Mouse (Mus musculus): ENCODE results near the gene Ccdc107.

Ccdc107 gene

DNA sequence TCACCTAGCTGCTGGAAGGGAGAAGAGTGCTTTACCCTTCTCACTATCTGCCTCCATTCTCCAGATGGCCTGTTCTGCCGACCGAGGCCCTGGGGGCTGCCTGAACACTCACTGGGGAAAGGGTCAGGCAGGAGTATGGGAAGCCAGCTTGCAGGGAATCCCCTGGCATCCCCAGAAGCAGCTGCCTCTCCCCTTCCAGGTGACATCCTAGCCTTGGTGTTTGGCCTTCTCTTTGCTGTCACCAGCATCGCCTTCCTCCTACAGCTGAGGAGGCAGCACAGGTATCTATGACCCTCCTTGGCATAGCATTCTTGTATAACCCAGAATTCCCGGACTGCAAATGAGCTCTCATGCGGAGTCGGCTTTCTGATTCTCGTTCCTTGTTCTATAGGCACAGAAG lies 20.0 kb downstream of the Ccdc107 start:
- no peak for DNase-seq (ENCODE audit: low spot score in 2 of 2)

DNA sequence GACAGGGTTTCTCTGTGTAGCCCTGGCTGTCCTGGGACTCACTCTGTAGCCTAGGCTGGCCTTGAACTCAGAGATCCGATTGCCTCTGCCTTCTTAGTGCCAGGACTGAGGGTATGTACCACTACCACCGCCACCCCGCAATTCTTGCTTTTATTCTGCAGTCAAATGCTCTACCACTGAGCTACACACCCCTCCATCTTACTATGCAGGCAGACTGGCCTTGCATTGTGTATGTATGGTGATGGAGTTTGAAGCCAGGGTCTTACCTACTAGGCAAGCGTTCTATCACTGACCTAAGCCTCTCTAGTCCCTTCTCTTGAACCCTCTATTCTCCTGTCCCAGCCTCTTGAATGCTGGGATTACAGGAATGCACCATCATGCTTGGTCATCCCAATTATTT lies 20.6 kb downstream of the Ccdc107 start:
- DNase-seq (ENCODE audit: low spot score in 2 of 2), result no peak

DNA sequence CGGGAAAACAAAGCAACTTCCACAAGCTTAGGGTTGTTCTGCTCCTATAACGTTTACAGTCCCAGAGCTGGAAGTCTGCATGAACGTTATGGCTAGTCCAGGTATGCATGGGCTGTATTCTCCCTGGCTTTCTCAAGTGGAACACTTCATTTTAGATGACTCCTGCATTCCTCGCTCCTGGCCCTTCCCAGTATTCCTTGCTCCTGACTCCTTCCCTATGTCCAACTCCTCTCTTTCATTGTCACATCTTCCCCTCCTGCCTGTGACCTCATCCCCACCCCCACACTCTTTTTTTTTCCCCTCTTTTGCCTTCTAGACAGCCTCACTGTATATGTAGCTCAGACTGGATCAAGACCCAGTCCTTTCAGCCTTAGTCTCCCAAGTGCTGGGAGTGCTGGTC lies 21.1 kb downstream of the Ccdc107 start:
- DNase-seq (ENCODE audit: low spot score in 2 of 2), result no peak

- no peak for DNase-seq (ENCODE audit: low spot score in 2 of 2)
Measured at GRCm38 (mm10) chr4:43515764-43516708, 23.3 kb downstream of the Ccdc107 start.

DNA sequence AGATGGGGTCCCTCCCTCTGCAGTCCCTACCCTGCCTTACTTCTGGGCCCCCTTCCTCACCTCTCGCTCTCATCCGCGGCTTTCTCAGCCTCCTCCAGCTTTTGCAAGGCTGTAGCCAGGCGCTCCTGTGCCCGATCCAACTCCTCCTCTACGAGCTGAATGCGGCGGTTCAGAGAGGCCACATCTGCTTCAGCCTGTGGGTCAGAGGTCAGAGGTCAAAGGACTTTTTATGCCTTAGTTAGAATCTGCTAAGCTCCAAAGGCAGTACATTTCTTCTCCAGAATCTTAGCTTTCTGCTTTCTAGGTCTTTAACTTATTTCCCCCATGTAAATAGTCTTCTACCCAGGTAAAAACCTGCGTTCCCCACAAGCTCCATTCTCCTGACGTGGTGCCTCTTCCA lies 26.9 kb downstream of the Ccdc107 start:
- DNase-seq (ENCODE audit: low spot score in 2 of 2), result no peak

- DNase-seq (ENCODE audit: low spot score in 2 of 2), result peak; percentile 84 to 91
Measured at GRCm38 (mm10) chr4:43519956-43520355, 27.3 kb downstream of the Ccdc107 start.

DNA sequence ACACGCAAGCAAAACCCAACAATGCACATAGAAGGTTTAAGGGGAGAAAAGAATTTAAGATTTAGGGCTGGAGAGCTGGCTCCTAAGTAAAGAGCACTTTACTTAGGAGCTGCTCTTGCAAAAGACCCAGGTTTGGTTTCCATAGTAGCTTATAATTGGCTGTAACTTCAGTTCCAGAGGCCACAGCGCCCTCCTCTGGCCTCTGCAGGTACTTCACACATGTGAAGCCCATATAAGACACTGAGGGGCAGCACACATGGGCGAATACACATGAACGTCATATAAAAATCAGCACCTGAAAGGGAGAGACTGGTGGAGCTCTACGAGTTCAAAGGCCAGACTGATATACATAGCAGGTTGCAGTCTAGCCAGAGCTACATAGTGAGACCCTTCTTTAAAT lies 35.2 kb downstream of the Ccdc107 start:
- no peak for DNase-seq (ENCODE audit: low spot score in 2 of 2)

DNA sequence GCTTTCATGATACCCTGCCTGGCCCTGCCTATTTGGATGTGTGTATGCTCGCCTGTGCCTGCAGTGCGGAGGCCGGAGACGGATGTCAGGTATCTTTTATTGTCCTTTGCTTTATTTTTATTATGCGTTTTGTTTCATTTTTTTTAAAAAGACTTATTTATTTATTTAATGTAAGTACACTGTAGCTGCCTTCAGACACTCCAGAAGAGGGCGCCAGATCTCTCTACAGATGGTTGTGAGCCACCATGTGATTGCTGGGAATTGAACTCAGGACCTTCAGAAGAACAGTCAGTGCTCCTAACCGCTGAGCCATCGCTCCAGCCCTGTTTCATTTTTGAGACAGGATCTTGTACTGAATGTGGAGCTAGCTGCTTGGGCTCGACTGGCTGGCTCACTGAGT lies 35.8 kb downstream of the Ccdc107 start:
- no peak for DNase-seq (ENCODE audit: low spot score in 2 of 2)

DNA sequence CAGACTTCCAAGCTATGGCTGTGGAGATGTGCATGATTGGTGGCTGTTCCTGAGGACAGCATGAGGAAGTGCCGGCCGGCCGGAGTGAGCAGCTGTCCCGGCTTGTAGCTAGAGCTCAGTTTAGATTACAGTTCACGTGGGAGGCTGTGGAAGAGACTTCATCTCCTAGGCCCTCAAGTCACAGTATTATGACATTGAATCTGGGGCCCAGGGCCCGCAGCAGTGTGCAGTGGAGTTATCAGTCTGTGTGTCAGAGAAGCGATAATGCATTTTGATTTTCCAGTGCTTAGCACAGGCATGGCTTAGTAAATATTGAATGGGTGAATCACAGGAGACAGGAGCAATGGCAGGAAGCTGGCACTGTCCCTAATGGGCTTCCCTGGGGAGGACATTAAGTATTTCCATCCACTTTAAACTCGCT lies 37.4 kb downstream of the Ccdc107 start:
- no peak for DNase-seq (ENCODE audit: low spot score in 2 of 2)

DNA sequence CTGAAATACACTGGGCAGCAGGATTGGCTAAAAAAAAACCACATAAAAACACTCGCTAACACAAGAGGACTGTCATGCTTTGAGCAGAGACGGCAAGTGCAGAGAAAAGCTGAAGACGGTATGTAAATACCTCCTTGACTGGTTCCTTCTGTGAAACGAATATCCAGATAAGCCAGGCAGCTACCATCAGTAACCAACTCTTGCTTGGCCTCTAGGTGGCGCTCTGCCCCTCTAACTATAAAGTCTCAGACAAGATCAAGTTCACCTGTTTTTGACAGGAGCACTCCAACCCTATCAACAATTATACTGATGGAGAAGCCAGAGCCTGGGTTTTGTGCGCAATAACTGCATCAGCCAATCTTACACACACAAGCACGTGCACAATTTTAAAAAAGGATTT lies 37.9 kb downstream of the Ccdc107 start:
- peak; percentile 65 to 68 for DNase-seq (ENCODE audit: low spot score in 2 of 2)

GRCm38 (mm10) chr4:43533270-43533669 lies 40.6 kb downstream of the Ccdc107 start:
- DNase-seq (ENCODE audit: low spot score in 2 of 2), result no peak

DNA sequence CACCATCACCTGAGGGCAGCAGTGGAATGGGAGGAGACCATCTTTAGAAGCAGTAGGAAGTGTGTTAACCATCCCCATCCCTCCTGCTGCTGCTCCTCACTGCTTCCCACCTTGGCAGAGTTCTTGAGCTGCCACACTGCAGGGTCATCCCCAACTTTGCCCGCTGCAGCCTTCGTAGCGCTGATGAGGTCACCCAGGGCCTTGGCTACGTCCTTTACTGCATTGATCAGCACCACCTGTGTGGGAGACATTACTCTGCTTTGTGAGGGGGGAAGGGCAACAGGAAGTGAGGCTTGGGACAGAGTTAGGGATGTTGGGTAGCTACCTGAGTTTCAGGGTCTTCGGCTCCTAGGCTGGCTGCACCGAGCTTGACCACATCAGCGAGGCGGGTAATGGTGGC lies 42.9 kb downstream of the Ccdc107 start:
- DNase-seq (ENCODE audit: low spot score in 2 of 2), result no peak

- DNase-seq (ENCODE audit: low spot score in 2 of 2), result no peak
Measured at GRCm38 (mm10) chr4:43536031-43536430, 43.3 kb downstream of the Ccdc107 start.

DNA sequence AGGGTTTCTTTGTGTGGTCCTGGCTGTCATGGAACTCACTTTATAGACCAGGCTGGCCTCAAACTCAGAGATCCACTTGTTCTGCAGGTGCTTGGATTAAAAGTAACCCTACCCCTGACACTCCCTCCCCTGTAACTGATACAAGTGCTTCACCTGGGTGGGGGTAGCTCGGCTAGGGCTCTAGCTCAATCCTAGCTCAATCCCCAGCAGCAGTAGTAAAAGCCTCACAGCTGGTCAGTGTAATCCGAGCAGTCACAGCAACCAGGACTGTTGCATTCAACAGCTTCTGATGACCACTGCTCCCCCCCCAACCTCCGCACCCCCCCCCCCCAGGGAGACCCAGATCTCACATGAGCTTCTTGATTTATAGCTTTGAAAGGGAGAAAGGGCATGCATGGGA lies 49.3 kb downstream of the Ccdc107 start:
- DNase-seq (ENCODE audit: low spot score in 2 of 2), result no peak

Measured in frontal cortex, postnatal 25 days (tissue).